9 mouse cellular contexts compared by ENCODE assay signal in genomic region chr14:79157451-79158218, GRCm38 (mm10).
DNase-seq lines count a peak whose midpoint lies in the region; ATAC-seq lines count a peak whose summit lies in the region.
"Had no signal": no experiment of that assay in that cellular context is flagged by ENCODE, and none has a peak within 500 bp of the region (broad histone marks: within the 10 kb centered on the region; RNA-seq: fewer than 3 reads in every experiment).

No protein-coding gene starts in this region.

- no peaks in the 10 kb centered on the region for H3K9me3 ChIP-seq in forebrain, embryonic 11.5 days (ENCODE audit: control insufficient read depth, low read length)
- no peaks in the 10 kb centered on the region for H3K9me3 ChIP-seq in limb, embryonic 13.5 days
- H3K9me3 ChIP-seq: midbrain, embryonic 12.5 days had no signal

- ATAC-seq in forebrain, embryonic 11.5 days (replicated peaks; ENCODE audit: low FRiP score) = no peak
- peak; percentile 58 for ATAC-seq in limb, embryonic 13.5 days (ENCODE audit: low FRiP score, low read depth)
- no peak for ATAC-seq in inflammation-experienced regulatory T-cells, adult 6 months

- no peak overlapping the region for H3K4me2 ChIP-seq in forebrain, embryonic 11.5 days (ENCODE audit: low read depth, low read length, severe bottlenecking)
- H3K4me2 ChIP-seq in limb, embryonic 13.5 days (replicated peaks) = peak overlapping the region; percentile 36
- H3K4me2 ChIP-seq: midbrain, embryonic 12.5 days had no signal

- H3K4me3 ChIP-seq in forebrain, embryonic 11.5 days (ENCODE audit: low read depth, low read length) = no peak overlapping the region
- no peak overlapping the region for H3K4me3 ChIP-seq in limb, embryonic 13.5 days
- H3K4me3 ChIP-seq: midbrain, embryonic 12.5 days had no signal

- DNase-seq in adrenal gland, adult (ENCODE audit: inconsistent age in 2 of 2, low spot score in 1 of 2) = peak; percentile 80 to 84
- DNase-seq in adrenal gland, postnatal 4 days (ENCODE audit: low spot score in 2 of 2) = no peak
- DNase-seq in forebrain, embryonic 11.5 days (ENCODE audit: low spot score) = peak; percentile 41
- peak; percentile 63 to 67 for DNase-seq in heart, postnatal 36 days
- peak; percentile 53 for DNase-seq in ovary, postnatal 36 days (ENCODE audit: low spot score)
- DNase-seq in left cerebral cortex, adult 11 months (ENCODE audit: low spot score) = no peak

- no peak overlapping the region for H3K9ac ChIP-seq in forebrain, embryonic 11.5 days (ENCODE audit: low read length)
- no peak overlapping the region for H3K9ac ChIP-seq in limb, embryonic 13.5 days
- H3K9ac ChIP-seq: midbrain, embryonic 12.5 days had no signal

- intact Hi-C loops in heart, postnatal 36 days (cut with DNase I) = loop anchor here (1.0 to 5.0 kb wide), 2 partner anchors 17 to 35 kb away; no protein-coding TSS in a partner anchor

- WGBS in forebrain, embryonic 11.5 days = 73% methylated on average over 17 of the region's 17 CpGs
- 19% methylated on average over 16 of the region's 17 CpGs for WGBS in limb, embryonic 13.5 days

- 0 out of 2 replicates have a peak, but pooled peaks cover 4% of the 10 kb centered on the region for H3K4me1 ChIP-seq in forebrain, embryonic 11.5 days (replicated peaks; ENCODE audit: control insufficient read depth, insufficient read depth, low read length)
- H3K4me1 ChIP-seq in limb, embryonic 13.5 days = peaks cover 46% of the 10 kb centered on the region

- H3K36me3 ChIP-seq in forebrain, embryonic 11.5 days (ENCODE audit: control insufficient read depth, insufficient read depth, low read length) = no peaks in the 10 kb centered on the region
- H3K36me3 ChIP-seq in limb, embryonic 13.5 days = peaks cover 5% of the 10 kb centered on the region; the same call in 1 of the 2 replicates
- H3K36me3 ChIP-seq: midbrain, embryonic 12.5 days had no signal

- no peaks in the 10 kb centered on the region for H3K27me3 ChIP-seq in forebrain, embryonic 11.5 days (ENCODE audit: control insufficient read depth, insufficient read depth, low read length)
- no peaks in the 10 kb centered on the region for H3K27me3 ChIP-seq in limb, embryonic 13.5 days
- H3K27me3 ChIP-seq: midbrain, embryonic 12.5 days had no signal

- H3K27ac ChIP-seq in forebrain, embryonic 11.5 days (ENCODE audit: low read depth, low read length) = no peak overlapping the region
- peak overlapping the region; percentile 77 for H3K27ac ChIP-seq in limb, embryonic 13.5 days
- H3K27ac ChIP-seq: midbrain, embryonic 12.5 days had no signal

Comparison
In these comparisons a context has a peak if more than half of its experiments do, and no peak if none do; other contexts are left out.
1. DNase-seq: peak in adrenal gland, adult (2 of 2), forebrain, embryonic 11.5 days (single experiment), heart, postnatal 36 days (2 of 2) and ovary, postnatal 36 days (single experiment); none in adrenal gland, postnatal 4 days (0 of 2) and left cerebral cortex, adult 11 months (single experiment).